22 mouse cellular contexts compared by ENCODE assay signal in the genomic region with DNA sequence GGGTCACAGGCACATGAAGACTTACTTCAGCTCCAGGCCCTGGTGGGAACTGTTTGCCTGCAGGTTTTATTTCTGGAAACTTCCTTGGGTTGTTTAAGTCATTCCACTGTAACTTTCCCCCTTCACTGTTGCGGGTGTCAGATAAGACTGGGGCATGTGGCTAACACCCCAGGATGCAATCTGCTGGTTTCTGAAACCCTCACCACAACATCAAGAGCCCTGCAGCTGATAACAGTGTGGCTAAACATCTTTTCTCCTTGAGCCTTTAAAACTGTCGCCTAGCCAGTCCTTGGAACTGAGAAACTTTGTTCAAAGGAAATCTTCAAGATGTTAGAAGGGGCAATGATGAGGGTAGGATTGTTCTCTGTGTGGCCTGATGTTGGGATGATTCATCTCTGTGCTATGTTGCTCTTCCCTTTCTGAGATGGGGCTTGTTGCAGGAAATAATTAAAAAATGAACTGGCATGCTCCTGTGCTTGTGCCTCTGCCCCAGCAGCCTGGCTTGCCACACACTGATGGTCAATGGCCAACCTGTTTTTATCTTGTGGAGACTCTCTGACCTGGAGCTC.
"Had no signal": no experiment of that assay in that cellular context is flagged by ENCODE, and none has a peak within 500 bp of the region (broad histone marks: within the 10 kb centered on the region; RNA-seq: fewer than 3 reads in every experiment).

No protein-coding gene starts in this region.

- H3K4me1 ChIP-seq: kidney, embryonic 15.5 days; midbrain, embryonic 12.5 days; neural tube, embryonic 12.5 days had no signal

- H3K27ac ChIP-seq: kidney, embryonic 15.5 days; limb, embryonic 12.5 days; limb, embryonic 15.5 days; liver, embryonic 14.5 days; macrophage; midbrain, embryonic 12.5 days; neural tube, embryonic 12.5 days; neural tube, embryonic 15.5 days had no signal

- H3K9me3 ChIP-seq: kidney, embryonic 15.5 days; limb, embryonic 12.5 days; megakaryocyte, embryonic 14.5 days; midbrain, embryonic 12.5 days; neural tube, embryonic 12.5 days; neural tube, embryonic 15.5 days had no signal

- H3K9ac ChIP-seq: kidney, embryonic 15.5 days; limb, embryonic 12.5 days; limb, embryonic 15.5 days; liver, embryonic 14.5 days; liver, postnatal 0 days; lung, embryonic 14.5 days; midbrain, embryonic 12.5 days; neural tube, embryonic 12.5 days; neural tube, embryonic 15.5 days had no signal

- H3K27me3 ChIP-seq: kidney, embryonic 15.5 days; limb, embryonic 12.5 days; limb, embryonic 15.5 days; midbrain, embryonic 12.5 days; neural tube, embryonic 12.5 days; neural tube, embryonic 15.5 days had no signal

- H3K36me3 ChIP-seq: kidney, embryonic 15.5 days; limb, embryonic 12.5 days; limb, embryonic 15.5 days; midbrain, embryonic 12.5 days; neural tube, embryonic 12.5 days; neural tube, embryonic 15.5 days had no signal

- DNase-seq: kidney, adult 11 months; kidney, adult 8-10 months; kidney, postnatal 10 days; kidney, postnatal 36 days; layer of hippocampus, postnatal 36 days; left cerebral cortex, postnatal 4 days; liver, postnatal 0 days; lung, embryonic 14.5 days; thymus, adult 18-20 months; thymus, postnatal 14 days had no signal

- H3K4me2 ChIP-seq: kidney, embryonic 15.5 days; limb, embryonic 12.5 days; limb, embryonic 15.5 days; liver, embryonic 11.5 days; lung, embryonic 14.5 days; midbrain, embryonic 12.5 days; neural tube, embryonic 12.5 days; neural tube, embryonic 15.5 days had no signal

- ATAC-seq: liver, postnatal 0 days; lung, postnatal 0 days; midbrain, embryonic 16.5 days had no signal

- H3K4me3 ChIP-seq: kidney, embryonic 15.5 days; limb, embryonic 12.5 days; limb, embryonic 15.5 days; megakaryocyte, embryonic 14.5 days; midbrain, embryonic 12.5 days; neural tube, embryonic 12.5 days; neural tube, embryonic 15.5 days had no signal
